Mouse (Mus musculus): ENCODE measurements around the gene Rpl10a. TPM values are rescaled to one million over a fixed set of nuclear protein-coding genes. Genes with fewer than 3 reads are reported as not detected.
"Not testable (repeated sequence)": the region's sequence is repeated elsewhere in the genome, so short reads cannot be mapped to it uniquely, and the experiment has no call there.

Gene Rpl10a
- polyA plus RNA-seq, 1 experiment from 2014 or later = 367 TPM

- H3K9me3 ChIP-seq (ENCODE audit: control insufficient read depth, low read length); H3K36me3 ChIP-seq (ENCODE audit: control insufficient read depth, insufficient read depth, low read length); H3K4me1 ChIP-seq (ENCODE audit: control insufficient read depth, insufficient read depth, low read length); H3K4me2 ChIP-seq (ENCODE audit: low read depth, low read length); H3K9ac ChIP-seq (replicated peaks; ENCODE audit: low read depth, low read length); H3K27ac ChIP-seq (ENCODE audit: low read depth, low read length); ATAC-seq (ENCODE audit: low read depth); H3K4me3 ChIP-seq (ENCODE audit: low read depth, low read length): not testable (repeated sequence)
- H3K27me3 ChIP-seq (ENCODE audit: control insufficient read depth, insufficient read depth, low read length) = peaks cover 23% of the 10 kb centered on the region
- WGBS = 10% methylated on average over 20 of the region's 24 CpGs
Measured at GRCm38 (mm10) chr17:28358576-28359261, 30.4 kb downstream of the Rpl10a start.

GRCm38 (mm10) chr17:28360531-28361277, 32.4 kb downstream of the Rpl10a start:
- peaks cover 10% of the 10 kb centered on the region for H3K4me1 ChIP-seq (ENCODE audit: control insufficient read depth, insufficient read depth, low read length)
- no peaks in the 10 kb centered on the region for H3K9me3 ChIP-seq (ENCODE audit: control insufficient read depth, low read length)
- no peak overlapping the region for H3K27ac ChIP-seq (ENCODE audit: low read depth, low read length)
- no peak overlapping the region for H3K4me2 ChIP-seq (ENCODE audit: low read depth, low read length)
- ATAC-seq (ENCODE audit: low read depth) = no peak
- H3K9ac ChIP-seq (replicated peaks; ENCODE audit: low read depth, low read length) = no peak overlapping the region
- WGBS = 80% methylated on average over 9 of the region's 9 CpGs
- H3K27me3 ChIP-seq (ENCODE audit: control insufficient read depth, insufficient read depth, low read length) = peaks cover 41% of the 10 kb centered on the region
- no peak overlapping the region for H3K4me3 ChIP-seq (ENCODE audit: low read depth, low read length)
- no peaks in the 10 kb centered on the region for H3K36me3 ChIP-seq (ENCODE audit: control insufficient read depth, insufficient read depth, low read length)

- H3K4me2 ChIP-seq (ENCODE audit: low read depth, low read length) = peak overlapping the region; percentile 42
- peak overlapping the region; percentile 23 for H3K4me3 ChIP-seq (ENCODE audit: low read depth, low read length)
- 31% methylated on average over 11 of the region's 11 CpGs for WGBS
- H3K27ac ChIP-seq (ENCODE audit: low read depth, low read length) = no peak overlapping the region
- H3K27me3 ChIP-seq (ENCODE audit: control insufficient read depth, insufficient read depth, low read length) = peaks cover 44% of the 10 kb centered on the region
- no peaks in the 10 kb centered on the region for H3K9me3 ChIP-seq (ENCODE audit: control insufficient read depth, low read length)
- H3K36me3 ChIP-seq (ENCODE audit: control insufficient read depth, insufficient read depth, low read length) = no peaks in the 10 kb centered on the region
- H3K4me1 ChIP-seq (ENCODE audit: control insufficient read depth, insufficient read depth, low read length) = peaks cover 10% of the 10 kb centered on the region
- no peak for ATAC-seq (ENCODE audit: low read depth)
- 0 out of 2 replicates have a peak overlapping the region, but pooled peaks have one; percentile 8 for H3K9ac ChIP-seq (replicated peaks; ENCODE audit: low read depth, low read length)
Measured at GRCm38 (mm10) chr17:28361921-28362652, 33.8 kb downstream of the Rpl10a start.

- peak overlapping the region; percentile 42 for H3K4me2 ChIP-seq (ENCODE audit: low read depth, low read length)
- no peaks in the 10 kb centered on the region for H3K36me3 ChIP-seq (ENCODE audit: control insufficient read depth, insufficient read depth, low read length)
- H3K4me3 ChIP-seq (ENCODE audit: low read depth, low read length) = peak overlapping the region; percentile 23
- no peaks in the 10 kb centered on the region for H3K9me3 ChIP-seq (ENCODE audit: control insufficient read depth, low read length)
- H3K27me3 ChIP-seq (ENCODE audit: control insufficient read depth, insufficient read depth, low read length) = peaks cover 44% of the 10 kb centered on the region
- H3K27ac ChIP-seq (ENCODE audit: low read depth, low read length) = no peak overlapping the region
- H3K4me1 ChIP-seq (ENCODE audit: control insufficient read depth, insufficient read depth, low read length) = peaks cover 10% of the 10 kb centered on the region
- no peak for ATAC-seq (ENCODE audit: low read depth)
- 2% methylated on average over 25 of the region's 25 CpGs for WGBS
- H3K9ac ChIP-seq (replicated peaks; ENCODE audit: low read depth, low read length) = 0 out of 2 replicates have a peak overlapping the region, but pooled peaks have one; percentile 8
Measured at GRCm38 (mm10) chr17:28362653-28363292, 34.5 kb downstream of the Rpl10a start.

GRCm38 (mm10) chr17:28363507-28363906, 35.2 kb downstream of the Rpl10a start:
- ATAC-seq (ENCODE audit: low read depth) = no peak
- 5% methylated on average over 6 of the region's 6 CpGs for WGBS
- Histone ChIP-seq H3K9me3 (ENCODE audit: control insufficient read depth, low read length) (no peaks in the 10 kb centered on the region), H3K36me3 (ENCODE audit: control insufficient read depth, insufficient read depth, low read length) (no peaks in the 10 kb centered on the region), H3K4me1 (ENCODE audit: control insufficient read depth, insufficient read depth, low read length) (peaks cover 10% of the 10 kb centered on the region), H3K9ac (replicated peaks; ENCODE audit: low read depth, low read length) (no peak overlapping the region), H3K27me3 (ENCODE audit: control insufficient read depth, insufficient read depth, low read length) (peaks cover 41% of the 10 kb centered on the region), H3K27ac (ENCODE audit: low read depth, low read length) (no peak overlapping the region), H3K4me2 (ENCODE audit: low read depth, low read length) (no peak overlapping the region; the same call in 1 of the 2 replicates), H3K4me3 (ENCODE audit: low read depth, low read length) (no peak overlapping the region)

- Histone ChIP-seq H3K9ac (replicated peaks; ENCODE audit: low read depth, low read length) (no peak within 1 kb of the TSS), H3K27me3 (ENCODE audit: control insufficient read depth, insufficient read depth, low read length) (peaks cover 41% of the 10 kb centered on the region), H3K4me2 (ENCODE audit: low read depth, low read length) (peak within 1 kb of the TSS; percentile 32; the same call in 1 of the 2 replicates), H3K27ac (ENCODE audit: low read depth, low read length) (no peak within 1 kb of the TSS), H3K36me3 (ENCODE audit: control insufficient read depth, insufficient read depth, low read length) (no peaks in the 10 kb centered on the region), H3K9me3 (ENCODE audit: control insufficient read depth, low read length) (no peaks in the 10 kb centered on the region), H3K4me3 (ENCODE audit: low read depth, low read length) (no peak within 1 kb of the TSS), H3K4me1 (ENCODE audit: control insufficient read depth, insufficient read depth, low read length) (peaks cover 10% of the 10 kb centered on the region)
- 18% methylated on average over 7 of the region's 8 CpGs for WGBS
- no peak for ATAC-seq (ENCODE audit: low read depth)
Measured at GRCm38 (mm10) chr17:28365122-28365521, 36.9 kb downstream of the Rpl10a start, which contains the start of gene Tulp1. Gene Tulp1 (minus strand): TSS chr17:28365222.

GRCm38 (mm10) chr17:28368449-28368848, 40.2 kb downstream of the Rpl10a start:
- Histone ChIP-seq H3K36me3 (ENCODE audit: control insufficient read depth, insufficient read depth, low read length) (no peaks in the 10 kb centered on the region), H3K27me3 (ENCODE audit: control insufficient read depth, insufficient read depth, low read length) (peaks cover 24% of the 10 kb centered on the region), H3K4me3 (ENCODE audit: low read depth, low read length) (no peak overlapping the region), H3K4me2 (ENCODE audit: low read depth, low read length) (no peak overlapping the region), H3K27ac (ENCODE audit: low read depth, low read length) (no peak overlapping the region), H3K9ac (replicated peaks; ENCODE audit: low read depth, low read length) (no peak overlapping the region), H3K4me1 (ENCODE audit: control insufficient read depth, insufficient read depth, low read length) (peaks cover 6% of the 10 kb centered on the region; the same call in 1 of the 2 replicates), H3K9me3 (ENCODE audit: control insufficient read depth, low read length) (no peaks in the 10 kb centered on the region)
- 3% methylated on average over 13 of the region's 13 CpGs for WGBS
- no peak for ATAC-seq (ENCODE audit: low read depth)

GRCm38 (mm10) chr17:28369056-28369455, 40.8 kb downstream of the Rpl10a start:
- ATAC-seq (ENCODE audit: low read depth) = no peak
- Histone ChIP-seq H3K4me3 (ENCODE audit: low read depth, low read length) (no peak overlapping the region), H3K27me3 (ENCODE audit: control insufficient read depth, insufficient read depth, low read length) (peaks cover 18% of the 10 kb centered on the region), H3K9me3 (ENCODE audit: control insufficient read depth, low read length) (no peaks in the 10 kb centered on the region), H3K27ac (ENCODE audit: low read depth, low read length) (no peak overlapping the region), H3K4me2 (ENCODE audit: low read depth, low read length) (no peak overlapping the region), H3K9ac (replicated peaks; ENCODE audit: low read depth, low read length) (no peak overlapping the region), H3K4me1 (ENCODE audit: control insufficient read depth, insufficient read depth, low read length) (peaks cover 4% of the 10 kb centered on the region; the same call in 1 of the 2 replicates), H3K36me3 (ENCODE audit: control insufficient read depth, insufficient read depth, low read length) (no peaks in the 10 kb centered on the region)
- 80% methylated on average over 5 of the region's 5 CpGs for WGBS

Measured in neural tube, embryonic 14.5 days (tissue).